Mouse (Mus musculus): ENCODE data around the gene Id2. TPM values are rescaled to one million over a fixed set of nuclear protein-coding genes. Genes with fewer than 3 reads are reported as not detected.

Id2 gene
- polyA plus RNA-seq (2012; fragmentation: generic; extraction: Trizol): 5.0 TPM

DNA sequence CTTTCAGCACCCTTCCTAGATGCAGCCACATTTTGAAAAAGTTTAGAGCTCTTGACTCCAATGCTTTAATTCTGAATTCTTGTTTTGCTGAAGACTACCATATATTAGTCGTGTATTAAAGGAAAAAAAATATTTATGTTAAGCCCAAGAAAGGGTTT, at the start of gene Id2:
TSS of gene Id2 (minus strand) at position 89 of the 158 bp plus-strand sequence.
- no peaks in the 10 kb centered on the region for H3K27me3 ChIP-seq (ENCODE audit: control insufficient read depth, insufficient read depth, insufficient read length)
- H3K36me3 ChIP-seq (ENCODE audit: control insufficient read depth, insufficient read depth): no peaks in the 10 kb centered on the region
- TF ChIP-seq POLR2AphosphoS2 (IDR thresholded peaks at IDR 0.05; ENCODE audit: insufficient read length, low read depth): no peak
- TF ChIP-seq USF1 (IDR thresholded peaks at IDR 0.05; ENCODE audit: low read depth): no peak
- TF ChIP-seq POLR2A (IDR thresholded peaks at IDR 0.05; ENCODE audit: insufficient read length, low read depth): no peak
- H3K4me2 ChIP-seq (ENCODE audit: low read depth): peak within 1 kb of the TSS; percentile 89
- peaks cover 19% of the 10 kb centered on the region for H3K79me2 ChIP-seq (ENCODE audit: control insufficient read depth, insufficient read depth)
- H3K4me3 ChIP-seq: peak within 1 kb of the TSS; percentile 45
- no peak within 1 kb of the TSS for H3ac ChIP-seq (ENCODE audit: control insufficient read depth, insufficient read length)

- H3K4me3 ChIP-seq: no peak overlapping the region
- no peaks in the 10 kb centered on the region for H3K27me3 ChIP-seq (ENCODE audit: control insufficient read depth, insufficient read depth, insufficient read length)
- H3K79me2 ChIP-seq (ENCODE audit: control insufficient read depth, insufficient read depth): no peaks in the 10 kb centered on the region
- H3ac ChIP-seq (ENCODE audit: control insufficient read depth, insufficient read length): no peak overlapping the region
- TF ChIP-seq CEBPB (IDR thresholded peaks at IDR 0.05; ENCODE audit: insufficient read depth, poor library complexity, severe bottlenecking) (no peak), POLR2AphosphoS2 (IDR thresholded peaks at IDR 0.05; ENCODE audit: insufficient read length, low read depth) (no peak), E2F4 (IDR thresholded peaks at IDR 0.05; ENCODE audit: insufficient read depth) (no peak), TCF3 (IDR thresholded peaks at IDR 0.05; ENCODE audit: insufficient read length, low read depth) (no peak), MYOD1 (IDR thresholded peaks at IDR 0.05; ENCODE audit: control insufficient read depth in 1 of 3, insufficient read length in 2 of 3, low read depth in 2 of 3) (no peak), MAX (IDR thresholded peaks at IDR 0.05; ENCODE audit: low read depth) (no peak), TCF12 (IDR thresholded peaks at IDR 0.05; ENCODE audit: insufficient read depth, poor library complexity, severe bottlenecking) (no peak), USF1 (IDR thresholded peaks at IDR 0.05; ENCODE audit: low read depth) (no peak), MYOG (IDR thresholded peaks at IDR 0.05; ENCODE audit: control insufficient read depth in 1 of 3, insufficient read depth in 1 of 3, insufficient read length in 2 of 3, low read depth in 2 of 3) (no peak), SRF (IDR thresholded peaks at IDR 0.05; ENCODE audit: control insufficient read depth, insufficient read length, low read depth) (no peak), POLR2A (IDR thresholded peaks at IDR 0.05; ENCODE audit: insufficient read length, low read depth) (no peak), REST (IDR thresholded peaks at IDR 0.05; ENCODE audit: insufficient read depth, insufficient read length) (no peak)
- H3K4me2 ChIP-seq (ENCODE audit: low read depth): no peak overlapping the region
- H3K36me3 ChIP-seq (ENCODE audit: control insufficient read depth, insufficient read depth): no peaks in the 10 kb centered on the region
Observed at GRCm38 (mm10) chr12:25145344-25145698, 48.4 kb upstream of the Id2 start.

GRCm38 (mm10) chr12:25144591-25145343, 47.8 kb upstream of the Id2 start:
- Histone ChIP-seq H3K27me3 (ENCODE audit: control insufficient read depth, insufficient read depth, insufficient read length) (no peaks in the 10 kb centered on the region), H3K4me2 (ENCODE audit: low read depth) (no peak overlapping the region), H3K36me3 (ENCODE audit: control insufficient read depth, insufficient read depth) (no peaks in the 10 kb centered on the region), H3K79me2 (ENCODE audit: control insufficient read depth, insufficient read depth) (no peaks in the 10 kb centered on the region), H3ac (ENCODE audit: control insufficient read depth, insufficient read length) (no peak overlapping the region), H3K4me3 (no peak overlapping the region)
- TF ChIP-seq MAX (IDR thresholded peaks at IDR 0.05; ENCODE audit: low read depth) (no peak), POLR2AphosphoS2 (IDR thresholded peaks at IDR 0.05; ENCODE audit: insufficient read length, low read depth) (no peak), MYOG (IDR thresholded peaks at IDR 0.05; ENCODE audit: control insufficient read depth in 1 of 3, insufficient read depth in 1 of 3, insufficient read length in 2 of 3, low read depth in 2 of 3) (peak in 1 of 3 experiments; percentile 63), SRF (IDR thresholded peaks at IDR 0.05; ENCODE audit: control insufficient read depth, insufficient read length, low read depth) (no peak), REST (IDR thresholded peaks at IDR 0.05; ENCODE audit: insufficient read depth, insufficient read length) (no peak), E2F4 (IDR thresholded peaks at IDR 0.05; ENCODE audit: insufficient read depth) (no peak), TCF3 (IDR thresholded peaks at IDR 0.05; ENCODE audit: insufficient read length, low read depth) (no peak), CEBPB (IDR thresholded peaks at IDR 0.05; ENCODE audit: insufficient read depth, poor library complexity, severe bottlenecking) (no peak), TCF12 (IDR thresholded peaks at IDR 0.05; ENCODE audit: insufficient read depth, poor library complexity, severe bottlenecking) (peak; percentile 38), POLR2A (IDR thresholded peaks at IDR 0.05; ENCODE audit: insufficient read length, low read depth) (no peak), USF1 (IDR thresholded peaks at IDR 0.05; ENCODE audit: low read depth) (no peak), MYOD1 (IDR thresholded peaks at IDR 0.05; ENCODE audit: control insufficient read depth in 1 of 3, insufficient read length in 2 of 3, low read depth in 2 of 3) (peak in 2 of 3 experiments; percentile 51 to 64)

GRCm38 (mm10) chr12:25143492-25143891, 46.6 kb upstream of the Id2 start:
- TF ChIP-seq REST (IDR thresholded peaks at IDR 0.05; ENCODE audit: insufficient read depth, insufficient read length) (no peak), TCF3 (IDR thresholded peaks at IDR 0.05; ENCODE audit: insufficient read length, low read depth) (no peak), POLR2A (IDR thresholded peaks at IDR 0.05; ENCODE audit: insufficient read length, low read depth) (no peak), POLR2AphosphoS2 (IDR thresholded peaks at IDR 0.05; ENCODE audit: insufficient read length, low read depth) (no peak), E2F4 (IDR thresholded peaks at IDR 0.05; ENCODE audit: insufficient read depth) (no peak), USF1 (IDR thresholded peaks at IDR 0.05; ENCODE audit: low read depth) (no peak), CEBPB (IDR thresholded peaks at IDR 0.05; ENCODE audit: insufficient read depth, poor library complexity, severe bottlenecking) (no peak), SRF (IDR thresholded peaks at IDR 0.05; ENCODE audit: control insufficient read depth, insufficient read length, low read depth) (no peak), MYOD1 (IDR thresholded peaks at IDR 0.05; ENCODE audit: control insufficient read depth in 1 of 3, insufficient read length in 2 of 3, low read depth in 2 of 3) (no peak), TCF12 (IDR thresholded peaks at IDR 0.05; ENCODE audit: insufficient read depth, poor library complexity, severe bottlenecking) (no peak), MYOG (IDR thresholded peaks at IDR 0.05; ENCODE audit: control insufficient read depth in 1 of 3, insufficient read depth in 1 of 3, insufficient read length in 2 of 3, low read depth in 2 of 3) (no peak), MAX (IDR thresholded peaks at IDR 0.05; ENCODE audit: low read depth) (no peak)
- Histone ChIP-seq H3K4me2 (ENCODE audit: low read depth) (no peak overlapping the region), H3K79me2 (ENCODE audit: control insufficient read depth, insufficient read depth) (no peaks in the 10 kb centered on the region), H3K36me3 (ENCODE audit: control insufficient read depth, insufficient read depth) (no peaks in the 10 kb centered on the region), H3K27me3 (ENCODE audit: control insufficient read depth, insufficient read depth, insufficient read length) (no peaks in the 10 kb centered on the region), H3ac (ENCODE audit: control insufficient read depth, insufficient read length) (no peak overlapping the region), H3K4me3 (no peak overlapping the region)

- Histone ChIP-seq H3K36me3 (ENCODE audit: control insufficient read depth, insufficient read depth) (no peaks in the 10 kb centered on the region), H3ac (ENCODE audit: control insufficient read depth, insufficient read length) (no peak overlapping the region), H3K79me2 (ENCODE audit: control insufficient read depth, insufficient read depth) (no peaks in the 10 kb centered on the region), H3K4me3 (no peak overlapping the region), H3K27me3 (ENCODE audit: control insufficient read depth, insufficient read depth, insufficient read length) (no peaks in the 10 kb centered on the region), H3K4me2 (ENCODE audit: low read depth) (no peak overlapping the region)
- TF ChIP-seq TCF3 (IDR thresholded peaks at IDR 0.05; ENCODE audit: insufficient read length, low read depth) (no peak), POLR2A (IDR thresholded peaks at IDR 0.05; ENCODE audit: insufficient read length, low read depth) (no peak), REST (IDR thresholded peaks at IDR 0.05; ENCODE audit: insufficient read depth, insufficient read length) (no peak)
Observed at GRCm38 (mm10) chr12:25142251-25142650, 45.3 kb upstream of the Id2 start.
